Mouse (Mus musculus) limb, embryonic 14.5 days (tissue): ENCODE data around the gene Fam228b. TPM values are rescaled to one million over a fixed set of nuclear protein-coding genes. Genes with fewer than 3 reads are reported as not detected.
"Not testable (repeated sequence)": the region's sequence is repeated elsewhere in the genome, so short reads cannot be mapped to it uniquely, and the experiment has no call there.

Experiments
- ATAC-seq: fragments of 200-750 bp; cut with Nextera tagmentation; 2 replicates; pipeline ENCODE4 v1.8.0; 2017; ENCODE audit warnings: low read depth, moderate number of reproducible peaks, moderate TSS enrichment; ENCODE audit not compliant: low FRiP score
- DNase-seq: peaks from one replicate; pipeline ENCODE4 v3.0.0-alpha.2; 2015; ENCODE audit warnings: low spot score
- H3K27ac ChIP-seq: fragments of 300-500 bp; sonication (generic); replicated peaks from 2 replicates; pipeline ENCODE4 v1.5.1; 2014; ENCODE audit warnings: low read depth, mild to moderate bottlenecking, low read length, moderate library complexity, mixed read lengths
- H3K27me3 ChIP-seq: fragments of 300-500 bp; sonication (generic); 2 replicates; pipeline ENCODE4 v1.6.1; 2014; ENCODE audit warnings: low read length, mixed read lengths; ENCODE audit not compliant: control insufficient read depth, insufficient read depth
- H3K36me3 ChIP-seq: fragments of 300-500 bp; sonication (generic); 2 replicates; pipeline ENCODE4 v1.6.1; 2014; ENCODE audit warnings: mild to moderate bottlenecking, low read length, moderate library complexity, mixed read lengths; ENCODE audit not compliant: control insufficient read depth, insufficient read depth
- H3K4me1 ChIP-seq: fragments of 300-500 bp; sonication (generic); 2 replicates; pipeline ENCODE4 v1.6.1; 2014; ENCODE audit warnings: antibody characterized with exemption, low read length, mixed read lengths; ENCODE audit not compliant: control insufficient read depth, insufficient read depth
- H3K4me2 ChIP-seq: fragments of 300-500 bp; sonication (generic); replicated peaks from 2 replicates; pipeline ENCODE4 v1.6.1; 2014; ENCODE audit warnings: low read depth, mild to moderate bottlenecking, low read length, moderate library complexity; ENCODE audit not compliant: severe bottlenecking
- H3K4me3 ChIP-seq: fragments of 300-500 bp; sonication (generic); replicated peaks from 2 replicates; pipeline ENCODE4 v1.5.1; 2014; ENCODE audit warnings: low read length
- H3K9ac ChIP-seq: fragments of 300-500 bp; sonication (generic); 2 replicates; pipeline ENCODE4 v1.6.1; 2014; ENCODE audit warnings: mild to moderate bottlenecking, low read depth, low read length, moderate library complexity; ENCODE audit not compliant: severe bottlenecking
- H3K9me3 ChIP-seq: fragments of 300-500 bp; sonication (generic); 2 replicates; pipeline ENCODE4 v1.6.1; 2016; ENCODE audit warnings: low read length; ENCODE audit not compliant: control insufficient read depth
- POLR2A ChIP-seq: fragments of 200-500 bp; IDR thresholded peaks from 2 replicates; pipeline ENCODE4 v1.8.0; 2012; ENCODE audit warnings: inconsistent platforms, mild to moderate bottlenecking, moderate library complexity, borderline replicate concordance; ENCODE audit not compliant: insufficient read depth, insufficient read length; ENCODE audit errors: extremely low read depth
- WGBS: fragments of 180-500 bp; shearing (Covaris S2); extraction: QIAGEN DNeasy Blood & Tissue Kit; methylation state at CpG from one replicate; pipeline ENCODE4 v1.1.7; 2014; 5-methylcytosine and 5-hydroxymethylcytosine counted together
- polyA plus RNA-seq, 2 experiments: library from polyadenylated mRNA; depleted of rRNA in 1 of 2; stranded (reverse) in 1 of 2; unstranded in 1 of 2; fragments of >200 nt; fragmentation: Nextera tagmentation in 1 of 2; extraction: Ambion mirVana in 1 of 2; gene quantifications; 2 replicates each; pipeline versions ENCODE4 v1.2.1 to v1.2.3; 2012 to 2014

Fam228b gene
- polyA plus RNA-seq, 2 experiments = 4.8 to 8.7 TPM

DNA sequence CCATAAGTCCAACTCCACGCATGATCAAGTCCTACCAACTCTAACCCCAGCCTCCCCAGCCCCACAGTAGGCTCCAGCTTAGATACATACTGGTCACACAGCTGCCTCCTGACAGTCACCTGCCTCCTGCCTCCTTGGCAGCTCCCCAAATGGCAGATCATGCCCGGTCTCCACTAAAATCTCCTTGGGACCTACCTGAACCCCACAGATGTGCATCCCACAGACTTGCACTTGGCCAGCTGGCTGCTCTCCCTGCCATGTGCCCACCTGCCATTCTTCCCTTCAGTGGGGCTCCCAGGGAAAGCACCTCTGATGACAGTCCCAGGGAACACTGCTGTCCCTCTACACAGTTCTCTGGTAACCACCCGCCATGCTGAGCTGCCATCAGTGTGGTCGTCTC lies 60.8 kb downstream of the Fam228b start:
- H3K9ac ChIP-seq = no peak overlapping the region
- WGBS = 78% methylated on average over 4 of the region's 4 CpGs
- TF ChIP-seq POLR2A = no peak
- H3K27ac ChIP-seq = no peak overlapping the region
- H3K4me3 ChIP-seq = no peak overlapping the region
- no peaks in the 10 kb centered on the region for H3K27me3 ChIP-seq
- H3K4me2 ChIP-seq = no peak overlapping the region
- peaks cover 61% of the 10 kb centered on the region for H3K36me3 ChIP-seq
- H3K4me1 ChIP-seq = no peaks in the 10 kb centered on the region
- H3K9me3 ChIP-seq = no peaks in the 10 kb centered on the region
- DNase-seq (no peak), ATAC-seq (no peak)

DNA sequence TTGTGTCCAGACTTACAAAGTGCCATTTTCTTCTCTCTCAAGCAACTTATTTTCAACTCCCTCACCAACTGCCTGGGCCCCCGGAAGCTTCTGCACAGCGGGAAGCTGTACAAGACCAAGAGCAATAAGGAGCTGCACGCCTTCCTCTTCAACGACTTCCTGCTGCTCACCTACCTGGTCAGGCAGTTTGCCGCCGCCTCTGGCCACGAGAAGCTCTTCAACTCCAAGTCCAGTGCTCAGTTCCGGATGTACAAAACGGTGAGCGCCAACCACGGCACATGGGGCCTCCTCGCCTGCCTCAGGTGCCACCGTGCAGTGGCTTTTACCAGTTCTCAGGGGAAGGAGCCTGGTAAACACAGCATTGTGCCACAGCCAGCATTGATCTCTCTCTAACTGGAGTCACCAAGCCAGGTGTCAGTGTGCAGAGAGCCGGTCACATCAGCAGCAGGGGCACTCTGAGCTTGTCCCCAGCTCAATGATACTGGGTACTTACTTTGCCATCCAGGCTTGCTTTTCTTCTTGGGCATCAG lies 61.5 kb downstream of the Fam228b start:
- no peaks in the 10 kb centered on the region for H3K9me3 ChIP-seq
- no peak overlapping the region for H3K4me3 ChIP-seq
- no peak overlapping the region for H3K27ac ChIP-seq
- WGBS = 81% methylated on average over 14 of the region's 14 CpGs
- H3K27me3 ChIP-seq = no peaks in the 10 kb centered on the region
- no peak for TF ChIP-seq POLR2A
- ATAC-seq (no peak), DNase-seq (no peak)
- no peak overlapping the region for H3K9ac ChIP-seq
- peaks cover 57% of the 10 kb centered on the region for H3K36me3 ChIP-seq
- H3K4me1 ChIP-seq = no peaks in the 10 kb centered on the region
- H3K4me2 ChIP-seq = no peak overlapping the region

DNA sequence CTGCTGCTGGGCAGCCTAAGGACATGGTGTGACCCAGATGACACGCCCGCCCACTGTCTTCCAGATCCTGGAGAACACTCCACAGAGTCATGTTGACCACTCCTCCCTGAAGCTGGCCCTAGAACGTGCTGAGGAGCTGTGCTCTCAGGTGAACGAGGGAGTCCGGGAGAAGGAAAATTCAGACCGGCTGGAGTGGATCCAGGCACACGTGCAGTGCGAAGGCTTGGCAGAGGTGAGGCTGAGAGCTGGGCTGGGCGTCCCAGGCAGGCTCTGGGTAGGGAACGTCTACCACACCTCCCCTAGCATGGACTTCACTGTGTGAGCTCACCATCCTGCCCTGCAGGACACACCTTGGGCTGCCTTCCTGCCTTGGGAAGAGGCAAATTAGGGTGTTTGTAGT lies 62.2 kb downstream of the Fam228b start:
- DNase-seq = no peak
- ATAC-seq = no peak
- H3K4me1 ChIP-seq = no peaks in the 10 kb centered on the region
- no peak overlapping the region for H3K4me3 ChIP-seq
- H3K27ac ChIP-seq = no peak overlapping the region
- peaks cover 56% of the 10 kb centered on the region for H3K36me3 ChIP-seq
- no peak for TF ChIP-seq POLR2A
- no peak overlapping the region for H3K4me2 ChIP-seq
- WGBS = 81% methylated on average over 10 of the region's 10 CpGs
- no peaks in the 10 kb centered on the region for H3K9me3 ChIP-seq
- H3K27me3 ChIP-seq = no peaks in the 10 kb centered on the region
- no peak overlapping the region for H3K9ac ChIP-seq

DNA sequence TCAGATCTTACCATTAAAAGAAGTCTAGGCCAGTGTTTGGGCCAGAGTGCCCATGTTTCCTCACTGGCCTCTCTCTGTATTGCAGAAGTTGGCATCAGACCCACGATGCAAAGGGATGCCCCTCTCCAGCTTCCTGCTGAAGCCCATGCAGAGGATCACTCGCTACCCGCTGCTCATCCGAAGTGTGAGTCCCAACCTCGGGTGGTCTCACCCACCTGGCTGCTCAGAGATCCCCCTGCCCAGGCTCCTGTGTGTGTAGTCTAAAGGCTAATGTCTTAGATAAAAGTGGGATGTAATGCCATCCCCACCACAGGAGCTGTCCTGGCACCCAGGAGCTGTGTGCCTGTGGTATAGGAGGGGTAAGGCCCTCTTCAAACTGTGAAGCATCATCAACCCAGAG lies 62.9 kb downstream of the Fam228b start:
- H3K4me2 ChIP-seq = no peak overlapping the region
- WGBS = 88% methylated on average over 5 of the region's 5 CpGs
- no peak for ATAC-seq
- H3K9ac ChIP-seq = no peak overlapping the region
- no peaks in the 10 kb centered on the region for H3K27me3 ChIP-seq
- no peak overlapping the region for H3K4me3 ChIP-seq
- no peak overlapping the region for H3K27ac ChIP-seq
- no peaks in the 10 kb centered on the region for H3K9me3 ChIP-seq
- no peak for DNase-seq
- H3K36me3 ChIP-seq = peaks cover 58% of the 10 kb centered on the region
- H3K4me1 ChIP-seq = no peaks in the 10 kb centered on the region
- no peak for TF ChIP-seq POLR2A

DNA sequence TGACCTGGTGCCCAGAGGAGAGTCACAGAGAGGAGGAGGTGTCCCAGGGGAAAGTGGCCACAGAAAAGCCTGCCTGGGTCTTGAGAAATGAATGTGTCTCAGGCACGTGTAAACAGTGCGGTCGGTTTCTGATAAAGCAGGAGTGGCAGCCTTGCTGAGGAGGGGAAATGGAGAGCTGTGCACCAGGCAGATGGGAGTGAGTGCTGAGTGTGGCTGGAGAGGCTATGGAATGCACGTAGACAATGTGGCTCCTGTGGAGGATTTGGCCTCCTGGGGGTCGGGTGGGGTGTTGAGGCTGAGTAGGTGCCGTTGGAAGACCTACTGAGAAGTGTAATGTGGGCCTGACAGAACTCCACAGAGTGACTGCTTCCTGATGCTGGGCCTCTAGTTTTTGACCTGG lies 63.4 kb downstream of the Fam228b start:
- not testable (repeated sequence) for H3K9ac ChIP-seq, H3K9me3 ChIP-seq, H3K27ac ChIP-seq, H3K4me3 ChIP-seq, H3K4me1 ChIP-seq, H3K27me3 ChIP-seq, ATAC-seq, DNase-seq, H3K4me2 ChIP-seq
- H3K36me3 ChIP-seq = peaks cover 62% of the 10 kb centered on the region
- WGBS = 79% methylated on average over 6 of the region's 6 CpGs

DNA sequence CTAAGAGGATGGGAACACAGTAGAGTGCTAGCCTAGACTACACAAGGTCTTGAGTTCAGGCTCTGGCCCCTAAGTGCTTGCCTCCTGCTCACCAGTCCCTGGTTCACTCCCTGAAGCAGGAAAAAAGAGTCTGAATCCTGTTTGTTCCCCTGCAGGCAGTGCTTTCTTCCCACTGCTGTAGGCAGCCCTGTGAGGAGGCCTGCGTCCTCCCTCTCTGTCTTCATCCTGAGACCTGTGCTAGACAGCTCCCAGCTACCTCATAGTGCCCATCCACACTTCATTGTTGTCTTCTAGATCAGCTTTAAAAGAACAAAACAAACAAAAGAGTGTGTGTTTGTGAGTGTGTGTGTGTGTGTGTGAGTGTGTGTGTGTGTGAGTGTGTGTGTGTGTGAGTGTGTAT lies 74.5 kb downstream of the Fam228b start:
- H3K27ac ChIP-seq = no peak overlapping the region
- DNase-seq (no peak), ATAC-seq (no peak)
- no peaks in the 10 kb centered on the region for H3K9me3 ChIP-seq
- H3K4me1 ChIP-seq = no peaks in the 10 kb centered on the region
- H3K9ac ChIP-seq = no peak overlapping the region
- WGBS = 94% methylated on average over 1 of the region's 1 CpGs
- peaks cover 9% of the 10 kb centered on the region; the same call in 1 of the 2 replicates for H3K36me3 ChIP-seq
- H3K4me2 ChIP-seq = no peak overlapping the region
- no peak for TF ChIP-seq POLR2A
- H3K27me3 ChIP-seq = no peaks in the 10 kb centered on the region
- H3K4me3 ChIP-seq = no peak overlapping the region
